Mouse (Mus musculus) cerebellum, adult 11-12 months (tissue): ENCODE results near the gene Npsr1.

Experiments used
- DNase-seq: peaks from one replicate; pipeline ENCODE4 v3.0.0; 2022

The Npsr1 gene

DNA sequence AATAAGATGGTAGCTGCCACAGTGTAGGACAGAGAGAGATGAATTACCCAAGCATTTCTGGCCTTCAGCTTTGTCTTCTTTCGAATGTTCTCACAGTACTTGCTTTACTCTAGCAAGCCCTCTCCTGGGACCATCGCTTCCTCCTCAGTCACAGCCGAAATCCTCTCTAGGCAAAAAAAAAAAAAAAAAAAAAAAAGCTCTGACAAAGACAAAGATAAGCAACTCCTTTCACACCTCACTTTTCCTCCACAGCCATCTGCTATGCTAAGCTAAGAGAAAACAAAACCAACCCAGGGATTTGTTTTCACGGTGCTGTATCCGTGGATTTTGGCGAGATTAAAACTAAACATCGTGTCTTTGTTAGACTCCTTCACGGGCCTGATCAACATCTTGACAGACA is 156.4 kb downstream of the Npsr1 start:
- DNase-seq = no peak

DNA sequence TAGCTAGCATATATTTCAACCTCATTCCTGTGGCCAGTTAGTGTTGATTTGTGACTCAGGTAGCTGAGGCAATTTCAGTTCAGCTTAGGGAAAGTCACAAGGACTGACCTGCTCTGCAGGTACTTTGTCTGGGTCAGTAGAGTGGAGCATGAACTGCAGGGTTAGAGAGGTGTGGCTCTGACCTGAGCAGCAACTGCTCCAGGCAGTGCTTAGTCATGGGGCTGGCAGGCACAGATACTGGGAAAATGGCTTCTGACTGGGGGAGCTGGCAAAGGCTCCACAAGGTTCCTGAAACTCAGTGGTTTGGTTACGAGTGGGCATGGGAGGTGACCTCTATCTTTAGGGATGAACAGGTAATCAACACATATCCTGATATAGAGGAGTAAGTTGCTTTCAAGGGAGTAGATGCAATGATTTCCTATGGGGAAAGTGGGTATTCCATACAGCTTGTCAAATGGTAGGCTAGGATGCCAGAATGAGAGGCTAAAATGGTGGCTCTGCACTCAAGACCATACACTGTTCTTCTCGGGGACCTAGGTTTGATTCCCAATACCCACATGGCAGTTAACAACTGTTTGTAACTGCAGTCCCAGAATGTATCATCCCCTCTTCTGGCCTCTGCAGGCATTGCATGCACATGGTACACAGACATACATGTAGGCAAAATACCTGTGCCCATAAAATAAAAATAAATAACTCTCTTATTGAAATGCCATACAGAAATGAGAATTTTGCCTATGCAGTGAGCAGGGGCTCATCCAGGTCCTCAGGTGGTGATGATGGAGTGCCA is 182.9 kb downstream of the Npsr1 start:
- no peak for DNase-seq

DNA sequence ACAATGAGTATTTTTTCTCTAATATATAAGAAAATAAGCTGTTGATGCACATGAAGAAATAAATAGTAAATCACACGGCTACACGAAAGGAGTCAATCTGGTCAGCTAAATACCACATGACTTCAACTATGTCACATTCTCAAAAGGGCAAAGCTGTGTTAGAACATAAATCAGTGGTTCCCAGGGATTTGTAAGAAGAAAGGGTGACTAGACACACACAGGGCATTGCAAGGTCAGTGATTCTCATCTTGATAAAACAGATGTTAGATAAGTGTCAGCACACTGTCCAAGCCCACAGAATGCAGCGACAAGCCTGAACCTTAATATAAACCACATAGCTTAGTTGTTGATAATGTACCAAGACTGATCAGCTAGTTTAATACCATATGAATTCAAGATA is 184.8 kb downstream of the Npsr1 start:
- no peak for DNase-seq

DNA sequence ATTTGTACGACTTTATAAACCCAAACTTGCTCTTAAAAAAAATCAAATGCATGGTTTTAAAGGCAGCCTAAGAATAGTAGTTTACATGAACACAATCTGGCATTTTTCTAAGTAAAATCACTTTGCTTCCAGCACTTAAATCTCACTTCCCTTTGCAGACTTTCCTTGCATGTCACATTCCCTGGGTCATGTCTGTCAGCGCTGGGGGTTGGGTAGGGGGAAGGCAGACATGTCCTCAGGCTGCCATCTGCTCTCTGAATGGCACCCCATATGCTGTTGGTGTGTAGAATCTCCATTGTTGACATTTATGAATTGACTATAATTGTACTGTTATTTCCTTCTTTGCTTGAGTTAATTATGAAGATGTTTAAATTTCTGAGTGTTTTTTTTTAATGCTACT is 185.3 kb downstream of the Npsr1 start:
- no peak for DNase-seq

DNA sequence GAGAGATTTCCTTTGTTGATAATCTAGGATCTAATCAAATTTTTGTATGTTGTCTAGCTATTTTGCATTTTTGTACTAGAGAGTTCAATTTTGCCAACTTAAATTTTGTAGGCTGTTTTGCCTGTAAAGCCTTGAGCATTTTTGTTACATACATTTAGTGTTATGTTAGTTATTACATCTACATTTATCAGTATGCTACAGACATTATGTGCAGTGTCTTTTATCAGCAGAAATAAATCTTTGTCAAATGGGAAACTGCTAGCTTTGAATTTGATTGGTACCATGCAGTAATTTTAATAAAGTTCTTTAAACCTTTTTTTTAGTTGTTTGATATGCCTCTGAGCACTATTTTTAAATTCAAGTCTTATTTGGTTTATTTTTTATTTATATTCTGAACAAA is 185.7 kb downstream of the Npsr1 start:
- DNase-seq = no peak

DNA sequence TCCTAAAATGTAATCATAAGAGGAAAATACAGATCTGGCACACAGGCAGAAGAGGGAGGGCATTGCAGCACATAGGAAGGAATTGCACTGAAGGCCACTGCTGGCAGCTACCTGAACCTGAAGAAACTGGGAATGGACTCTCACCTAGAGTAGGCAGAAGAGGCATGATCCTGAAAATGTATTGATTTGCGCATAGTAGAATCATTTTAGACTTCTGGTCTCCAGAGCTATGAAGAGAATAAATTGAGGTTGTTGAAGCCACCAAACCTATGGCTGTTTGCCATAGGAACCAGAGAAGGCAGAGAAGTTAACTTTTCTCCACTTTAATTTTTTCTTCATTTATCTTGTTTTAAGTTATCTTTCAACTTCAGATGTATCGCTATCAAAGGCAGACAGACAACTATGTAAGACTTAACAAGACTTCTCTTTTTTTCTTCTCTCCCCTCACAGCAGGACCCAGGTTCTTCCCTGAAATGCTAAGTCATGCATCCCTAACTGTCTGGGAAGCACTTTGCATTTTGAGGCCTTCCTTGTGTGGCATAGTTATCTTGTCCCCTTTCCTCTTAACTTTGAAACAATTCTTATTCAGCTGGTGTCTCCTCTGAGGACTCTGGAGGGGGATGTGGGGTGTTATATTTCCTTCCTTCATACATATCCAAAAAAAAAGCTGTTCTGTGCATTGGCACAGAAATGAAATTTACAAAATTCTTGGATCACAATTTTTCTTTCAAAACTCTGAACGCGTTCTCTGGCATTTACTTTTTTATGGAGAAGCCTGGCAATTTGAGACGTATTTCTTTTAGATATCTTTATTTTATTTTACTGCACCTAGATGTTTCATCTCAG is 186.7 kb downstream of the Npsr1 start:
- no peak for DNase-seq

DNA sequence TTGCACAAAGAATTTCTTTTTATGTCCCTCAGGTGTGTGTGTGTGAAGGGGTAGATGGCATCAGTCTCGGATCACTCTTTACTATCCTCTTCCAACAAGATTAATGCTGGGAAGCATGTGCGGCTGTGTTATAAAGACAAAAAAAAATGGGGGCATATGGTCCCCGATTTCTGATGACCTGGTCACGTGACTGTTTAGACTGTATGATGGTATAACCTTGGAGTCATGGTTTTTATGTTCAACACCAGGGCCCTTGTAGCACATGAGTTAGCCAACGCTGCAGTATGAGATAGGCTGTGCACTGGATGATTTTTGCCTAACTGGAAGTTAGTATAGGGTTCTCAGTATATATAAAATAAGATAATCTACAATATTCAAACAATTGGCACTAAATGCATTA is 187.6 kb downstream of the Npsr1 start:
- DNase-seq = no peak

DNA sequence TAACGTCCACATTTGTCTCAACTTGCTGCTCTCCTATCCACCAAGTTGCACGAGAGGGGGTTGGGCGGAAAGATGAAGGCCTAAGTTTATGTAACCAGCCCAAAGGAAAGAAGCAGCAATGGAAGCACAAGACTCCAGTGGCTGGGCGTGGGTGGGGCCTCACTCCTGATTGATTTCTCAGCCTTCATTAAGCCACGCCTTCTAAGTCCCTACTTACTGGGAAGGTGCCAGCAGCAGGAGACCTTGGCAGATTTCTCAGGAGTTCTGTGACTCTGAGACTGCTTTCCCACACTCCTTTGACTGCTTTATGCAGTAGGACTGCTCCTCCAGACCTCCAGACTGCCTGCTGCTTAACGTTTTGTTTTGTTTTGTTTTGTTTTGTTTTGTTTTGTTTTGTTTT is 193.6 kb downstream of the Npsr1 start:
- DNase-seq = no peak

DNA sequence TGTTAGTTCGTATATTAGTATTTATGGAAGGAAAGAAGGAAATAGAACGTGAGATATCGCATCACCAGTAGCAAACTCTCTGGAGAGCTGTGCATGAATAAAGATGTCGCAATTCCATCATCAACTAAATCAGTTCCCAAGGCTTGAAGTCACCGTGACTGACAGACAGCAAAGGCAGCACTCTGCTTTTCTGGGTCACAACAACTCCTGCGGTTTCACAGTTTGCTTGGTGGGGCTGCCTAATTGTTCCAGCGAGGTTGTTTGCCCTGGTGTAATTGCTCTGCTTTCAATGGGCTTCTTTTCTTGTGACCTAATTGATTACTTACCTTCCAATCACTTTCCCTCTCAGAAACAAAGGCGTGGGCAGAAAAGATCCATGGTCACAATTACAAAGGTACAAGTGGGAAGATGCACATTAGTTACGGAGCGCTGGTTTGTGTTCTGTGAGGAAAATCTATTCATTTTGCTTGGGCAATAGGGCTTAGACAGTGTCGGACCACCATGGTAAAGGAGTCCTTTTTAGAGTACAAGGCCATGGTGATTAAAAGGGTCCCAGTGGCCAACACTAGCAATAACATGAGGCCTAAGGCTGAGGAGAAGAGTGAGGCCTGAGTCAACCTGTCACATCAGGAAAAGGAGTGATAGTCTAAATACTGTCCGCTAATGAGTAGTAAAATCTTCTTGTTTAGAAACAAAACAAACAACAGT is 195.6 kb downstream of the Npsr1 start:
- DNase-seq = no peak

DNA sequence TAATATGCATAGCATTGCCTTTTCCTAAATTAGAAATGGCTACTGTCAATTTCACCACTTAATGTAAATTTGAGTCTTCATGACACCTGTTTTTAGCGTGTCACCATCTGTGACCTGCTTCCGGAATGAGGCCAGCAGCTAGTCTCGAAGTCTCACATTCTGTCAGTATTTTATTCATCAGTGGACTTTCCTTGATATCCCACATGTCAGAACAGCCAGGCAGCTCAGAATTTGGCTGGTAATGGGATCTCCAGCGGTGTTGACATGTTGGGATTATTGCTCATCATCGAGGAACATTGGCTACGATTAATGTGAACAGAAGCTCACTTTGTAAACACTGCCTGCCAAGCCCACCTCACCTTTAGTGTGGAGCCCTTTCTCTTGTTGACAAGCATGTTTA is 205.1 kb downstream of the Npsr1 start:
- DNase-seq = no peak

DNA sequence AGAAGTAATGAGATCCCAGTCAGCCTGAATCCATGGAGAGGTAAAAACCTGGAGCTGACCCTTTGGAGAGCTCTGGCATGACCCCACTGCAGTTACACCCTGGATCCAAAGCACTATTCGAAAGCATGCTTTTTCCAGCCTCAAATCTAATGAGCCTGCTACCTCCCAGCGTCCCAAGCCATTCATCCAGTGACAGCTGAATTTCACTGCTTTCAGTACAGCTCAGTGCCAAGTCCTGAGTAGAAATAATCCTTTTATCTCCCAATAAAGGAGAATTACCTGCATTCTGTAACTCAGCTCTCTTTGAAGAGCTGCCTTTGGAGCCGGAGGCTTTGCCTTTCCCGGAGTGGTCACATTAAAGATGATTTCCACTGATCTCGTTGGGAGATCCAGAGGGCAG is 209.2 kb downstream of the Npsr1 start:
- DNase-seq = no peak

DNA sequence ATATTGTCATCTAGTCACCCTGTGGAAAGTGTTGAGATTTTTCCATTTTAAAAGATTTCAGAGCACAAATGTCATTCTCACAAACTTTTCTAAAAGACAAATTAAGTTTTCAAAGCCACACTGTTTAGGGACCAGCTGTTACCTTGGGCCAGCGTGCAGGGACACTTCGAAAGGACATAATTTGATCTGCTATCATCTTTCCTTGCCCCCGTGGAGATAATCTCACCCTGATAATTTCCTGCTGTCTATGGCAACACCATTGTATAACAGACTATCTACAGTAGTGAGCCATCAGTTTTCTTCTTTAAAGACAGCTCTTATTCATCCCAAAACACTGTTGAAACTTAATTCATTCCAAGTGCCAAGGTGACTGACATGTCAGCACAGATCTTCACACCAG is 209.6 kb downstream of the Npsr1 start:
- DNase-seq = no peak

DNA sequence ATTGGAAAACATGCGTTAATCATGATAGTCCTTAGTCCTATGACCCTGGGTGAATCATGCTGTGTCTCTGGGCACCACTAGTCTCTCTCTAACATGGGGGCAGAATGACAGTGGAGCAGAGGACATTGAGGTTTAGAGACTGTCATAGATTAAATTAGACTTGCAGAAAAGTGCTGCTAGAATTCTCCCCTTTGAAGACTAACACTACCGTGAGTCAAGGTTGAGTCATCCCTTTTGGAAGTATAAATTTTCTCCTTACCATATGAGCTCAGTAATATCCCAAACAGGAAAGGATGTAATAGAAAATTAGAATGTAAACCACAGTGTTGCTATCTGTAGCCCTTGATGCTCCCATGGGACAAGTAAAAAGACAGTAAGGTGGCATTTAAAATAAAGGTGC is 218.0 kb downstream of the Npsr1 start:
- no peak for DNase-seq

DNA sequence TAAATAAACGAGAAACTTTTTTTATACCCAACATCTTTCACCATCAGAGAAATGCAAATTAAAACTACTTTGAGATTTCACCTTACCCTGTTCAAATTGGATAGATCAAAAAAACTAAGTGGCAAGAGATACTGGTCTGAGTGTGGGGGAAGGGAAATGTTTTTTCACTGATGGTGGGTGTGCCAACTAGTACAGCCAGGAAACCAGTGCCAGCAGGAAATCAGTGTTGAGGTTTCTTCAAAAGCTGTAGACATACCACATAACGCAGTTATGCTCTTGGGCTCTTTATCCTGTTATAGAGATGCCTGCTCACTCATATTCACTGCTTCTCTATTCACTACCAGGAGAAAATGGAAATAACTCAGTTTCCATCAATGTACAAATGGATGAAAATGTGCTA is 233.9 kb downstream of the Npsr1 start:
- DNase-seq = no peak

DNA sequence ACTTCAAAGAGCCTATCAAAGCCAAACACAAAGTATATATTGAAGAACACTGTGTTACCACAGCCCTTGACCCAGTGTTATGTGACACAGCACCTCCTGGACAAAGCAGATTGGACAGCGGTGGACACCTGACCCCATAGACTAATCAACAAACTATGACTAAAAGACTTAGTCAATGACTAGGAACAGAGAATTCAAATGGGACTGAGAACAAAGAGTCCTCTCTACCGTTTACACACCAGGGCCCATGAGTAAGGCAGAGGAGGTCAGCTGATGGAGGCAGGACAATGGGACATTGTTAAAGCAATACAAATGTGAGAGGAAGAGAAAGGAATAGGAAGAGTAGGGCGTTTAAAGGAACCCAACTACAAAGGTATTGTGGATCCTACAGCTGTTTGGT is 243.5 kb downstream of the Npsr1 start:
- DNase-seq = peak; percentile 6

DNA sequence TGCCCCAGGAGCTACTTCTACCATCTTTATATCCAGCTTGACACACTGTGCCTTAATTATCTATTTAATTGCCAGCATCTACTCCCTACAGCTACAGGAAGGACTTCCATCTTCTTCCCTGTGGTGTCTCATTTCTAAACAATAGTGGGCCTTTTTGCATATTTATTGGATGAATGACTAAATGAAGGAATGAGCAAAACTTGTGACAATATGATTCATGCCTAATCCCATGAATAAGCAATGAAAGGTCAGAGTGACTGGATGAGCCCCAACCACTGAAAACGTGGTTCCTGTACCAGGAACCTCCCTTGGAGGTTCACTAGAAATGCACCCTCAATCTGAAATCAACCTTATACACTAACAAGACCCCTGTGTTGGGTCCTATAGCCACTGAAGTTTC is 249.2 kb downstream of the Npsr1 start:
- DNase-seq = no peak

DNA sequence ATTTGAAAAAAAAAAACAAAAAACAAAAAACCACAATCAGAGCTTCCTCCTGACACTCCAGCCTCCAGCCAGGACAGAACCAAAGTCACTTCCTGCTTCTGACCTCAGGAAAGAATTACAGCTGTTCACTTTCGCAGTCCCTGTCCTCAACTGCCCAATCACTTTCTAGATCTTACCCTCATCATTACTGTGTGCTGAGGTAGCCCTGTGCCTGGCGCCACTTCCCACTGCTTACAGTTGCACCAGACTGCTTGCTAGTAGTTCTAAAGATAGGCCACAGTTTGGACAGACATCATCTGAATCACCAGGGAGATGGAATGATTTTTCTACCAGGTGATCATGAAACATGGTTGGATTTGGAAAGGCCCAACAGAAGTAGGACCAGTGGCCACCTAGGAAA is 251.7 kb downstream of the Npsr1 start:
- no peak for DNase-seq

DNA sequence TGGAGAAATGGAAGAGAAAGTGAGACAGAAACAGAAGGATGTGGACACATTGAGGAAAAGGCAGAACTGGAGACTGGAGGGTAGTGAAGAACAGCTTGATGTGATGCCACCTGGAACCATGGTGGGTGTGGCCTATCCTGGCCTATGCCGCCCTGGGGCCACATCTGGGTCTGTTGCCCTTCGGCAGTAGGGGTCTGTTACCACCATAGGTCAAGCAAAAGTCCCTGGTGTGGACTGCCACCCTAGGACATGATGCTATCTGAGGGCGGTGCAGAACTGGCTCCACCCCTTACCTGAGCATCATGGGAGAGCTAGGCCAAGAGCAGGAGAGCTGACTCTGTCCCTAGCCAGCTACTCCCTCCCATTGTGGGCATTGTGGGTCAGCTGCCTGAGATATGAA is 253.6 kb downstream of the Npsr1 start:
- DNase-seq = no peak
